Comparison of ENCODE assay signal across 8 mouse cellular contexts in genomic region chrX:61119499-61119898, GRCm38 (mm10).
DNase-seq lines count a peak whose midpoint lies in the region; ATAC-seq lines count a peak whose summit lies in the region.

No protein-coding gene starts in this region.

- H3K36me3 ChIP-seq in embryonic facial prominence, embryonic 10.5 days (replicated peaks), result no peaks in the 10 kb centered on the region
- H3K36me3 ChIP-seq in hindbrain, embryonic 12.5 days, result no peaks in the 10 kb centered on the region
- H3K36me3 ChIP-seq in limb, embryonic 10.5 days, result no peaks in the 10 kb centered on the region

- H3K4me3 ChIP-seq in embryonic facial prominence, embryonic 10.5 days, result no peak overlapping the region
- no peak overlapping the region for H3K4me3 ChIP-seq in hindbrain, embryonic 12.5 days
- no peak overlapping the region for H3K4me3 ChIP-seq in limb, embryonic 10.5 days

- ATAC-seq in hindbrain, embryonic 12.5 days (ENCODE audit: low FRiP score), result no peak
- ATAC-seq in monocyte, adult 5-6 weeks (replicated peaks; ENCODE audit: insufficient number of reproducible peaks, low FRiP score, low TSS enrichment, poor library complexity, severe bottlenecking), result no peak

- H3K4me2 ChIP-seq in hindbrain, embryonic 12.5 days (replicated peaks), result peak overlapping the region; percentile 17; the same call in 1 of the 2 replicates

- no peaks in the 10 kb centered on the region for H3K4me1 ChIP-seq in embryonic facial prominence, embryonic 10.5 days
- H3K4me1 ChIP-seq in hindbrain, embryonic 12.5 days, result no peaks in the 10 kb centered on the region
- H3K4me1 ChIP-seq in limb, embryonic 10.5 days, result no peaks in the 10 kb centered on the region; the same call in 1 of the 2 replicates

- H3K27me3 ChIP-seq in embryonic facial prominence, embryonic 10.5 days (replicated peaks; ENCODE audit: low read depth, poor library complexity, severe bottlenecking), result no peaks in the 10 kb centered on the region
- H3K27me3 ChIP-seq in hindbrain, embryonic 12.5 days, result no peaks in the 10 kb centered on the region
- no peaks in the 10 kb centered on the region for H3K27me3 ChIP-seq in limb, embryonic 10.5 days (ENCODE audit: low read depth, poor library complexity, severe bottlenecking)

- peak; percentile 5 to 19 for DNase-seq in kidney, postnatal 4 days
- DNase-seq in kidney, adult 9 months, result no peak
- DNase-seq in embryonic facial prominence, embryonic 10.5 days (ENCODE audit: low spot score), result peak; percentile 58
- peak; percentile 31 for DNase-seq in limb, embryonic 10.5 days (ENCODE audit: low spot score)
- DNase-seq in right cerebral cortex, postnatal 10 days (ENCODE audit: low spot score in 2 of 2), result peak; percentile 56 to 73
- DNase-seq in spleen, postnatal 14 days (ENCODE audit: low spot score in 2 of 2), result no peak

- WGBS in embryonic facial prominence, embryonic 10.5 days, result 39% methylated on average over 6 of the region's 6 CpGs
- 25% methylated on average over 6 of the region's 6 CpGs for WGBS in hindbrain, embryonic 12.5 days
- 32% methylated on average over 6 of the region's 6 CpGs for WGBS in limb, embryonic 10.5 days

- H3K27ac ChIP-seq in embryonic facial prominence, embryonic 10.5 days (replicated peaks), result no peak overlapping the region
- H3K27ac ChIP-seq in hindbrain, embryonic 12.5 days, result no peak overlapping the region
- no peak overlapping the region for H3K27ac ChIP-seq in limb, embryonic 10.5 days

- no peaks in the 10 kb centered on the region for H3K9me3 ChIP-seq in embryonic facial prominence, embryonic 10.5 days
- no peaks in the 10 kb centered on the region for H3K9me3 ChIP-seq in hindbrain, embryonic 12.5 days (replicated peaks)
- H3K9me3 ChIP-seq in limb, embryonic 10.5 days (replicated peaks), result no peaks in the 10 kb centered on the region

- H3K9ac ChIP-seq in hindbrain, embryonic 12.5 days, result no peak overlapping the region

Comparison
In these comparisons a context has a peak if more than half of its experiments do, and no peak if none do; other contexts are left out.
1. DNase-seq: peak in kidney, postnatal 4 days (2 of 2), embryonic facial prominence, embryonic 10.5 days (single experiment), limb, embryonic 10.5 days (single experiment) and right cerebral cortex, postnatal 10 days (2 of 2); none in kidney, adult 9 months (single experiment) and spleen, postnatal 14 days (0 of 2).